Mouse (Mus musculus): ENCODE measurements at regions not wholly inside any gene's neighbourhood (a gene's known extent, or its start where the extent isn't known, plus 50 kb on each side); places are given as distances from the start of the nearest gene placed in this dataset.
"Not testable (repeated sequence)": the region's sequence is repeated elsewhere in the genome, so short reads cannot be mapped to it uniquely, and the experiment has no call there.

GRCm38 (mm10) chr3:113105979-113106378 is 152.7 kb downstream of the Amy2a5 start:
- peaks cover 7% of the 10 kb centered on the region; the same call in 1 of the 2 replicates for H3K9me3 ChIP-seq (replicated peaks)
- no peak for TF ChIP-seq GATA1 (IDR thresholded peaks at IDR 0.05; ENCODE audit: borderline replicate concordance, low read length)
- no peak for TF ChIP-seq POLR2AphosphoS5 (IDR thresholded peaks at IDR 0.05; ENCODE audit: insufficient replicate concordance, low read depth, low read length)
- TF ChIP-seq TAL1 (conservative IDR thresholded peaks at IDR 0.05; ENCODE audit: low read depth, low read length), result no peak
- no peak for TF ChIP-seq CTCF (IDR thresholded peaks at IDR 0.05; ENCODE audit: low read depth, low read length)
- H3K36me3 ChIP-seq (replicated peaks), result no peaks in the 10 kb centered on the region
- no peak overlapping the region for H3K4me3 ChIP-seq (ENCODE audit: low read depth, low read length)
- no peaks in the 10 kb centered on the region for H3K27me3 ChIP-seq (ENCODE audit: insufficient read depth, low read length)
- H3K4me1 ChIP-seq (ENCODE audit: insufficient read depth, low read depth, low read length), result no peaks in the 10 kb centered on the region
- no peak for ATAC-seq (ENCODE audit: extremely low read depth, insufficient number of reproducible peaks, low FRiP score, poor library complexity, severe bottlenecking)
- DNase-seq (ENCODE audit: low spot score), result no peak

GRCm38 (mm10) chr3:113090850-113091249 is 167.8 kb downstream of the Amy2a5 start:
- ATAC-seq (ENCODE audit: extremely low read depth, insufficient number of reproducible peaks, low FRiP score, poor library complexity, severe bottlenecking); H3K4me3 ChIP-seq (ENCODE audit: low read depth, low read length); H3K9me3 ChIP-seq (replicated peaks); H3K4me1 ChIP-seq (ENCODE audit: insufficient read depth, low read depth, low read length); H3K36me3 ChIP-seq (replicated peaks); DNase-seq (ENCODE audit: low spot score); H3K27me3 ChIP-seq (ENCODE audit: insufficient read depth, low read length): not testable (repeated sequence)

DNA sequence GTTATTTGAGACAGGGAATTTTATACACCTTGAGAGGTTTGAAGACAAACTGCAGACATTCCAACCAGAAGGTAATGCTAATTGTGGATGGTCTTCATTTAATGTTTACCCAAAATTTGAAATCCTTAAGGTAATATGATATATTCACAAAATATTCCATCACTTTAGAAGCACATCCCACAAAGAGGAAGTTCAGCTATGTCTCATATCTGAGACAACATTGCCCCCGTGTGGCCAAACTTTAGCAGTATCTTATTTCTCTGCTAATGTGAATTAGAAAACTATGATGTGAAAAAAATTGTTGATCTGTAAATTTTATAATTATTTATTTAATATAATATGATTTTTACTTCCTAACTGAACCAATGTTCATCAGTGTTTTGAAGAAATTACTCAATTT is 177.9 kb downstream of the Amy2a5 start:
- no peak for DNase-seq (ENCODE audit: low spot score)
- no peak overlapping the region for H3K4me3 ChIP-seq (ENCODE audit: low read depth, low read length)
- H3K27me3 ChIP-seq (ENCODE audit: insufficient read depth, low read length), result no peaks in the 10 kb centered on the region
- no peaks in the 10 kb centered on the region for H3K9me3 ChIP-seq (replicated peaks)
- TF ChIP-seq POLR2AphosphoS5 (IDR thresholded peaks at IDR 0.05; ENCODE audit: insufficient replicate concordance, low read depth, low read length), result no peak
- no peak for TF ChIP-seq TAL1 (conservative IDR thresholded peaks at IDR 0.05; ENCODE audit: low read depth, low read length)
- TF ChIP-seq CTCF (IDR thresholded peaks at IDR 0.05; ENCODE audit: low read depth, low read length), result no peak
- no peak for TF ChIP-seq GATA2 (IDR thresholded peaks at IDR 0.05; ENCODE audit: borderline replicate concordance, low read depth, low read length)
- TF ChIP-seq GATA1 (IDR thresholded peaks at IDR 0.05; ENCODE audit: borderline replicate concordance, low read length), result no peak
- peak; percentile 54 for ATAC-seq (ENCODE audit: extremely low read depth, insufficient number of reproducible peaks, low FRiP score, poor library complexity, severe bottlenecking)
- H3K36me3 ChIP-seq (replicated peaks), result no peaks in the 10 kb centered on the region
- H3K4me1 ChIP-seq (ENCODE audit: insufficient read depth, low read depth, low read length), result no peaks in the 10 kb centered on the region
